Mouse (Mus musculus): Measurements from ENCODE around the gene Ddx3x.
A peak's percentile ranks its signal among the peaks of the same experiment; 100 is the strongest.
"Not testable (repeated sequence)": the region's sequence is repeated elsewhere in the genome, so short reads cannot be mapped to it uniquely, and the experiment has no call there.

Gene Ddx3x

GRCm38 (mm10) chrX:13280409-13281328 lies at the start of gene Ddx3x:
Gene Ddx3x, plus strand, starts transcription at chrX:13280970.
- peak; percentile 96 for DNase-seq (ENCODE audit: low read depth, low spot score)

DNA sequence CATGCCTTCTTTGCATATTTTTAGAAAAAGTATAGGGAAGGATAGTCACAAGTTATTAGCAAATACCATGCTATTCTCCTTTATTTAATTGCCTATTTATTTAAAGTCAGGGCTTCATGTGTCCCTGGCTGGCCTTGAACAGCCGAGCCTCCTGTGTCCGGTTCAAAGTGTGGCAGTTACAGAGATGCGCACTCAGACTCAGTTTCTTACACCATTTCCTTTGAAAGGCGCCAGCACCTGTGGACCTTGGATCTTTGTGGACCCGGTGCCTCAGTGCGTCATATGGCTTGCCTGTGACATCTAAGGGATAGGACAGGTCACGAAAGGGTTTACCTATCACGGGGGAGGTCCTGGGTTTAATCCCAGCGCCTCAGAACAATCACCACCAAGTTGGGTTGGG lies 49.5 kb upstream of the Ddx3x start:
- no peak for DNase-seq (ENCODE audit: low read depth, low spot score)

DNA sequence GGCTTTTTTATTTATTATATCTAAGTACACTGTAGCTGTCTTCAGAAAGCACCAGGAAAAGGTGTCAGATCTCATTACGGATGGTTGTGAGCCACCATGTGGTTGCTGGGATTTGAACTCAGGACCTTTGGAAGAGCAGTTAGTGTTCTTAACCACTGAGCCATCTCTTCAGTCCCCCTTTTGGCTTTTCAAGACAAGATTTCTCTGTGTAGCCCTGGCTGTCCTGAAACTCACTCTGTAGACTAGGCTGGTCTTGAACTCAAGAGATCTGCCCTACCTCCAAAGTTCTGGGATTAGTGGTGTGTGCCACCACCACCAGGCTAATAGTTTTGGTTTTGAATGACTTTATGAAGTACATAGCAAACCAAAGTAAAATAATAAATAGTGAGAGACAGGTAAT lies 47.9 kb upstream of the Ddx3x start:
- DNase-seq (ENCODE audit: low read depth, low spot score) = not testable (repeated sequence)

- no peak for DNase-seq (ENCODE audit: low read depth, low spot score)
Measured at GRCm38 (mm10) chrX:13233631-13234030, 47.1 kb upstream of the Ddx3x start.

DNA sequence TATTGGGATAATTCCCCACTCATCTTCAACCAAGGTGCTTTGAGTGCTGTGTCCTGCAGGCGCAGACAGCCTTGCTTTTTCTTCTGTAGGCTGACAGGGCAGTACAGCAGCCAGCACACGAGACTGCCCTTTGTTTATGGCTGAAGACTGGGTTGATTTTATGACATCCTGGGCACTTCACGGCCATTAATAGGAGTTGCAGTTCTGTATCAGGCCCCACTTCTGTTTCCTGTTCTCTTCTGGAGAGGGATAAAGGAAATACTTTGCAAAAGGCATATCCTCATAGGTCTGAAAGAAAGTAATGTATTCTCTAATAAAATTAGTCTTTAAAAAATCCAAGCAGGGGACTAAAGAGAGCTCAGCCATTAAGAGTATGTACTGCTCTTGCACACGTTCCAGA lies 46.1 kb upstream of the Ddx3x start:
- no peak for DNase-seq (ENCODE audit: low read depth, low spot score)

- DNase-seq (ENCODE audit: low read depth, low spot score) = no peak
Measured at GRCm38 (mm10) chrX:13236100-13236568, 44.6 kb upstream of the Ddx3x start.

DNA sequence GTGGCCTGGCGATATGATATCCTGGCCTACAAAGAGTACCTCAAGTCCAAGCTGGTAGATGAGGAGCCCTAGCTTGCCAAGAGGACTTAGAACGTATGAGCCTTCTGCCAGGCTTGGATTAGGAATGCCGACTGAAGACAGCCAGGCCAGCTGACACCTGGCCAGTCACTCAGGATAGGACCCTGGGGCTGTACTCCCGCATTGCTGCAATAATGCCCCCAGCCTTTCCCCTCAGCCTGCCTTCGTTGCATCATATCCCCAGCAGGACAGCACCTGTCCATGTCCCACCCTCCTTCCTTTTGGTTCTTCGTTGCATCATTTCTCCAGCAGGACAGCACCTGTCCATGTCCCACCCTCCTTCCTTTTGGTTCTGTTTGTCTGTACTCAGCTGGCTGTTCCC lies 41.3 kb upstream of the Ddx3x start:
- DNase-seq (ENCODE audit: low read depth, low spot score) = no peak

DNA sequence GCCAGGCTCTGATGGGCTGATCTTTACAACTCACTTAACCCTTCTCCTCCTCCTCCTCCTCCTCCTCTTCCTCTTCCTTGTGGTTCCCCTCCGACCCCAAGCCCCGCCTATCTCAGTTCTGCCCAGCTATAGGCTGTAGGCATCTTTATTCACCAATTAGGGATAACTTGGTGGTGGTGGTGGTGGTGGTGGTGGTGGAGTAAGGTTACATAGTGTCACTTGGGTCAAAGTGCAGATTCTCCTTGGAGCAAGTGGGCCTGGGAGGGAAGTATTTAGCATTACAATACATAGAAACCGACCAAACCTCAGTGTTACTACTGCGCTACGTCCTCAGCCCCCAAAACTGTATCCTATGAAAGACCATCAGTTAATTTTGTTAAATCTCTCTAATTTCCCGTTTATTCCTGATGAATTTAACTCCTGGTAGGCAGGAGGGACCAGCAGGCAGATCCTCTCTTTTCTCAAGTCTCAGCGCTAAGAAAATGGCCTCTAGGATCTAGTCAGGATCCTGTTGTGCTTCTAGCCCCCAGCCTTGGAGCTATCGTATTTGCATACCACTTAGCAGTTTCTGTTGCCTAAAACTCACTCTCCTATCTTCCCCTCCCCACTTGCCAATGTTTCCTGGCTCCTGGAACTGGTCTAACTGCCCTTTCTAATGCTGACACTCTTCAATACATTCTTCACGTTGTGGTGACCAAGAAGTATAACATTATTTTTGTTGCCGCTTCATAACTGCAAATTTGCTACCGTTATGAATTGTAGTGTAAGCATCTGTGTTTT lies 39.9 kb upstream of the Ddx3x start:
- no peak for DNase-seq (ENCODE audit: low read depth, low spot score)

GRCm38 (mm10) chrX:13241426-13242319 lies 39.1 kb upstream of the Ddx3x start:
- peak; percentile 35 for DNase-seq (ENCODE audit: low read depth, low spot score)

DNA sequence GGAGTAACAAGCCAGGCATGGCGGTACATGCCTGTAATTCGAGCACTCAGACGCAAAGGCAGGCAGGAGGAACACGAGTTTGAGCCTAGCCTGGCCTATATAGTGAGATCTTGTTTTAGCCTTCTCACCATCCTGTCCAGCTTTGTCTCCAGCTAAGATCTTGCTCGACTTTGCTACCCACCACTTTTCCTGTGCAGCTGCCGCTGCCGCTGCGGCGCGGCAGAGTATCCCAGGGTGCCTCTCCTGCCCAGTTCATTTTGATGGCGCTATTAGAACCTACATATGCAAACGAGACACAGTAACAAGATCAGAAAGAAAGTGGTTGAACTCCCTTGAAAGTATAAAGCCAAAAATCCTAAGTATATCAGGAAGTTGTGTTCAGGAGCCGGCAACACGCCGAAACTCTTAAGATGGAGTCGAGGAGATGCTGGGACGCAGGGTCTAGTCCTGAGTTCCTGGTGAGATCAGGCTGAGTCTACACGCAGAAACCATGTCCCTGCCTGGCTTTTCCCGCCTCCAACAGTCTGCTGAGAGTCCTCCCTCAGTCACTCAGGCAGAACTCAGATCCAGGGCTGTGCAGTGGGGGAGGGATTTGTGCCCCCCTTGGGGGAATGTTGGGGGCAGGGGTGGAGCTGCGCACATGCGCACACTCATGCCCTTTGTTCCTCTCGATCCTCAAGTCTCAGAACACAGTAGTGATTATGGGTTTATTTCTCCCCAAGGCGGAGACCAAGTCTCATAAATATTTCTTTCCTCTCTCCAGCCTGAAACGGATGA lies 38.3 kb upstream of the Ddx3x start:
- peak; percentile 90 for DNase-seq (ENCODE audit: low read depth, low spot score)

DNA sequence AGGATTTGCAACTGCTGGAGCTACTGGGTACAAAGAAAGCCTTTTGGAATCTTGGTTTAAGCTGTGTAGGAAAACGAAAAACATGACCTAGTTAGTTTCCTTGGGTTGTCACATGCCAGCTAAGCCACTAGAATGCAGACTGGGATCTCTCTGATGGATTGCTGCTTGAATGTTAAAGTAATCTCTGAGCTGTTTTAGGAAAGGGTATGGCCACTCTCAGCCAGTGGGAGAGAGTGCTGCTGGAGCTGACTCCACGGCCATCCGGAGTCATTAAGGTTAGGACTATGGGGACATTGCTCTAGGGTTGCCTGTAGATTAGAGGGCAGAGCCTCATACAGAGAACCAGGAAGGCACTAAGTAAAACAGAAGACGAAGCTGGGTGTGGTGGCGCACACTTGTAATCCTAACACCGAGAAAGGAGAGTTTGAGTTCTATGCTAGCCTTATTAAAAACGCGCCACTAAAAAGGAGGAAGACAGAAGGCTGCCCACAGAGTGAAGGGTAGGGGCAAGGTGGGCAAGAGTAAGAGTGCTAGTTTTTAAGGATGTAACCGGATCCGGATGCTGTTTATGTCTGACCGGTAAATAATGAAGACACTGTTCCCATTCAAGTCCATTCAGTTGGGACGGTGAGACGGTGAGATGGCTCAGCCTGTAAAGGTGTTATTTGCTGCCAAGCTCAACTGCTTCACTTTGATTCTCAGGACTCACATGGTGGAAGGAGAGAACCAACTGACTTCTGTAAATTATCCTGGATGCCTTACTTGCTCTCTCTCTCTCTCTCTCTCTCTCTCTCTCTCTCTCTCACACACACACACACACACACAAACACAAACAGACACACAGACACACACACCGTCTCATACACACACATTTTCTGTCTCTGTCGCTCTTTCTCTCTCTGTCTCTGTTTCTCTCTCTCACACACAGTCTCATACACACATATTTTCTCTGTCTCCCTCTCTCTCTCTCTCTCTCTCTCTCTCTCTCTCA lies 37.3 kb upstream of the Ddx3x start:
- DNase-seq (ENCODE audit: low read depth, low spot score) = no peak

DNA sequence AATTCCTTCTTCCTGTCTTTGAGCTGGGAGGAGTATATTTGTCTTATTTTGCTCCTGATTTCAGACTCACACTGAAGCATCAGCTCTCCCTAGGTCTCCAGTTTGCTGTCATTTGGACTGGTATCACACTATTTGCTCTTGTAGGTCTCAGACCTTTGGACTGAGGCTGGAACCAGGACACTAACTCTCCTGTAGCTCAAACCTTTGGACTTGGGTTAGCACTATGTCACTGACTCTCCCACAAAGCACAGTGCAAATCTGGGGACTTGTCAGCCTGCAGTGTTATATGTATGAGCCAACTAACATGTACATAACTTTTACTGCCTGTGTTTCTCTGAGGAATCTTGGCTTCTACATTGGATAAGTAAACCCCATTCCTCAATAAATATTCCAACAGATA lies 36.2 kb upstream of the Ddx3x start:
- no peak for DNase-seq (ENCODE audit: low read depth, low spot score)

DNA sequence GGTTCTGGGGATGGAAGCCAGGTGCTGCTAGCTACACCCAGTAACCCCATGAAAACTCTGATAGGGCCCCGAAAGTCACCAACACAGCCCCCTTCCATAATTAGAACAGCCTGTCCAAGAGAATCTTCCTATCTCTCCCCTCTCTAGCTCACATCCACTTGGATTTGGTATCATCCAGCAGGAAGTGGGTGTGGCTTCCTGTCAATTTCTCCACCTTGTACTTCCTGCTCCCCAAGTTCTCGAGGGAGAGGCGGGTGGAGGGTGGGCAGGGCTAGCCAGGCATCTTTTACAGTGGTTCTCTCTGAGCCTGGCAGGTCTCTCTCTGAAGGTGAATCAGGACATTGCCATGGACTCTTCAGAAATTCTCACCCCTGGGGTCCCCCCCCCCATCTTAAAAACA lies 35.7 kb upstream of the Ddx3x start:
- peak; percentile 48 for DNase-seq (ENCODE audit: low read depth, low spot score)

GRCm38 (mm10) chrX:13251683-13252082 lies 29.1 kb upstream of the Ddx3x start:
- DNase-seq (ENCODE audit: low read depth, low spot score) = no peak

- no peak for DNase-seq (ENCODE audit: low read depth, low spot score)
Measured at GRCm38 (mm10) chrX:13254273-13254672, 26.5 kb upstream of the Ddx3x start.

DNA sequence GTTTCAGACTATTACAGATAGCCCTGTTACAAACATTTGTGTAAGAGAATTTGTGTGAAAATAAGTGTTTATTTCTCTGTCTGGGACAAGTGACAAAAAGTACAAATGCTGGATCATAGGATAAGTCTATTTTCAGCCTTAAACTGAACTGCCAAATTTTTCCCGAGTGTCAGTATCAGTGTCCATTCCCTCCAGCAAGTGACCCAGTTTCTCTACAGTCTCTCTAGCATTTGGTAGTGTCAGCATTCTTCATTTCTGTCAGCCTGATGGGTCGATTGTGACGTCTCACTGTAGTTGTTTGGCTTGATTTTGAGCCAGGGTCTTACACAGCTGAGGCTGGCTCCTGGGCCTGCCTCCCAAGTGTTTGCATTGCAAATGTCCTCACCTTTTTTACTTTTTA lies 17.4 kb upstream of the Ddx3x start:
- no peak for DNase-seq (ENCODE audit: low read depth, low spot score)

DNA sequence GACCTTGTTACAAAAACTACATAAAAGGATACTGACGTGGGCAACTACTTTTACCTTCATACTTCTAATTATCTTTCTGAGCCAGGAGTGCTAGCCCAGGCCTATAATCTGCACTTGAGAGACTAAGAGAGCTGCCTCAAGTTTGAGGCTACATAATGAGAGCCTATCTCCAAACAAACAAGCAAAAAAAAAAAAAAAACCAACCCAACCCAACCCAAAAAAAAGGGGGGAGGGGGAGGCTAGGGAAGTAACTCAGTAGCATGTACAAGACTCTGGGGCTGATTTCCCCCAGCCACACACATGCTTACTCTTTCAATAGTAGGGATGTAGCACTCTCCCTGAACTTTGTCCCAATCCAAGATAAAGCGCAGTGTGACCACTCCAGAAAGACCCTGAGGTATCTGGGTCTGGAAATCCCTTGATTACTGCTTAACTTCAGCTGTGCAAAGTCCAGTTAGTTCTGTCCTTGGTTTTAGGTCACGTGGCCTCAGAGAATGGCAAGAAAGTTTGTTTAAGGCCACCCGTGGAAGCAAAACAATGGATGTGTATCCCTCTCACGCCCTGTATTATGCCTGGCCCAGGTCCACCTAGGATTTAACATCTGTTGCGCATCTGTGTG lies 5.1 kb upstream of the Ddx3x start:
- no peak for DNase-seq (ENCODE audit: low read depth, low spot score)

DNA sequence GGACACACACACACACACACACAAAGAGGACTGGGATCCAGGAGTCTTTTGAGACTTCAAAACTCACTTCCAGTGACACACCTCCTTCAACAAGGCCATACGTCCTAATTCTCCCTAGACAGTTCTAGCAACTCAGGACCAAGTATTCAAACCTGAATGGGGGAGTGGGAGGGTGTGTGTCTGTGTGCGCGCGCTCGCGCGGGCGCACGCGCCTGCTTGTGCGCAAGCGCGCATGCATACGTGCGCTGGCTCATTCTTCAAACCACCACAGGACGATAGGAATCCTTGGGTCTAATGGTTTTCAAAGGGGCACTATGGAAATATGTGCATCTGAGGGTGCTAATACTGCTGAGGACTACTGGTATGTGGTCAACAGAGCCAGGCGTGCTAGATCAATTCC lies 1.8 kb upstream of the Ddx3x start:
- no peak for DNase-seq (ENCODE audit: low read depth, low spot score)

DNA sequence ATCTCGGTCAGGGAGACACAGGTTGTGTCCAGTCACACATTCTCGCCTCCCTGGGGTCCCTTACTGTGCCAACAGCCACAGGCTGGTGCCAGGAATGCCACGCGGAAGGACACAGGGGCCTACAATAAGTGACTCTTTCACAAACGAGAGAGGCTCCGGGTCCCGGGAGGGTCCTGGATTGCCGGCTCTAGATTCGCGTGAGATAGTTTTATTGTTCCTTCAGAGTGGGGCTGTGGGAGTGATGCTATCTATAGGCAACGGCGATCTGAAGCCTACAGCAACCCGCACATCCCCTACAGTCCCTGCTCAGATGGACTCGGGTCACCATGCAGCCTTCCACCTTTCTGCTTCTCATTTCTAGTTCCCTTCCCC lies 747 bp upstream of the Ddx3x start:
- DNase-seq (ENCODE audit: low read depth, low spot score) = no peak

Data from 3T3-L1 (cell line).